Mouse (Mus musculus): ENCODE data around the gene Thra. TPM values are rescaled to one million over a fixed set of nuclear protein-coding genes. Genes with fewer than 3 reads are reported as not detected.

Gene Thra
- total and polyA plus RNA-seq, 3 experiments = 22.0 to 50.9 TPM; not detected in 1

GRCm38 (mm10) chr11:98694301-98694700 is 46.1 kb upstream of the Thra start:
- Histone ChIP-seq H3K36me3 (ENCODE audit: control insufficient read depth in 1 of 2, insufficient read depth in 2 of 2, low read length in 2 of 2) (peaks cover 0 to 26% of the 10 kb centered on the region in 2 experiments; a peak in 2 of 4 replicates), H3K4me3 (ENCODE audit: control insufficient read depth in 1 of 2, insufficient read depth in 1 of 2, low read depth in 2 of 2, low read length in 2 of 2) (no peak overlapping the region), H3K27me3 (ENCODE audit: control insufficient read depth in 1 of 2, insufficient read depth in 2 of 2, low read length in 2 of 2) (no peaks in the 10 kb centered on the region), H3K4me1 (ENCODE audit: control insufficient read depth in 1 of 2, insufficient read depth in 2 of 2, low read length in 2 of 2) (no peaks in the 10 kb centered on the region), H3K9me3 (replicated peaks; ENCODE audit: insufficient read depth, low read length) (no peaks in the 10 kb centered on the region), H3K79me2 (ENCODE audit: control insufficient read depth, insufficient read depth, low read length, poor library complexity) (no peaks in the 10 kb centered on the region), H3K9ac (ENCODE audit: control insufficient read depth, low read depth, low read length, poor library complexity, severe bottlenecking) (no peak overlapping the region), H3K27ac (ENCODE audit: control insufficient read depth, low read depth, low read length) (no peak overlapping the region)
- no peak for TF ChIP-seq ELF1 (IDR thresholded peaks at IDR 0.05; ENCODE audit: low read depth, low read length)
- no peak for TF ChIP-seq ZNF384 (IDR thresholded peaks at IDR 0.05; ENCODE audit: low read depth, low read length)
- no peak for TF ChIP-seq MYB (IDR thresholded peaks at IDR 0.05; ENCODE audit: low read depth, low read length)
- TF ChIP-seq POLR2A (IDR thresholded peaks at IDR 0.05; ENCODE audit: control insufficient read depth in 1 of 2, insufficient read depth in 1 of 2, low read depth in 1 of 2, low read length in 2 of 2, poor library complexity in 1 of 2) = 0 out of 4 replicates have a peak, but pooled peaks of 1 of the 2 experiments have one; percentile 3
- peak; percentile 16; the same call in 1 of the 2 replicates for TF ChIP-seq POLR2AphosphoS2 (IDR thresholded peaks at IDR 0.05; ENCODE audit: low read length)
- DNase-seq (ENCODE audit: low read depth, low spot score) = no peak

DNA sequence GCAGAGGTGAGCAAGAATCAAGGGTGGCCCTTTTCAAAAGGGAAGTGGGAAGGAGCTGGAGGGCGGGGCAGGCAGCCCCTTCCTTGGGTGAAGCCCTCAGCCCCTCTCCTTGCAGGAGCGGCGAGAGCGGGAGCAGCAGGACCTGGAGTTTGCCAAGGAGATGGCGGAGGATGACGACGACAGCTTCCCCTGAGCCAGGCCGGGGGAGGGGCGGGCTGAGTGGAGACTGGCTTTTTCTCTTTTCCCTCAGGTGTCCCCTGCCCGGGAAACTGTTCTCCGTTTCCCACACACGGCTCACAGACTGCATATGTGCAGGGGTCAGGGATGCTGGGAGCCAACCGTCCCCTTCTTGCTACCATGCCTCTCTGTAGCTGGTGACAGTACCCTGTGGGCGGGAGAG is 45.0 kb upstream of the Thra start:
- no peak overlapping the region for H3K9ac ChIP-seq (ENCODE audit: control insufficient read depth, low read depth, low read length, poor library complexity, severe bottlenecking)
- peaks cover 0 to 21% of the 10 kb centered on the region in 2 experiments; a peak in 2 of 4 replicates for H3K36me3 ChIP-seq (ENCODE audit: control insufficient read depth in 1 of 2, insufficient read depth in 2 of 2, low read length in 2 of 2)
- no peaks in the 10 kb centered on the region for H3K9me3 ChIP-seq (replicated peaks; ENCODE audit: insufficient read depth, low read length)
- no peak overlapping the region for H3K27ac ChIP-seq (ENCODE audit: control insufficient read depth, low read depth, low read length)
- no peak overlapping the region for H3K4me3 ChIP-seq (ENCODE audit: control insufficient read depth in 1 of 2, insufficient read depth in 1 of 2, low read depth in 2 of 2, low read length in 2 of 2)
- TF ChIP-seq TAL1 (IDR thresholded peaks at IDR 0.05; ENCODE audit: low read length) = no peak
- TF ChIP-seq CHD1 (IDR thresholded peaks at IDR 0.05; ENCODE audit: low read depth, low read length) = no peak
- no peak for TF ChIP-seq NRF1 (IDR thresholded peaks at IDR 0.05; ENCODE audit: insufficient read depth, low read depth, low read length, poor library complexity, severe bottlenecking)
- TF ChIP-seq RAD21 (IDR thresholded peaks at IDR 0.05; ENCODE audit: low read depth, low read length) = no peak
- TF ChIP-seq POLR2AphosphoS5 (IDR thresholded peaks at IDR 0.05; ENCODE audit: borderline replicate concordance, low read depth, low read length) = no peak
- TF ChIP-seq SMC3 (IDR thresholded peaks at IDR 0.05; ENCODE audit: low read depth, low read length) = no peak
- TF ChIP-seq TCF12 (IDR thresholded peaks at IDR 0.05; ENCODE audit: low read depth, low read length) = no peak
- TF ChIP-seq MYB (IDR thresholded peaks at IDR 0.05; ENCODE audit: low read depth, low read length) = no peak
- TF ChIP-seq ZMIZ1 (IDR thresholded peaks at IDR 0.05; ENCODE audit: low read depth, low read length) = no peak
- TF ChIP-seq ZNF384 (IDR thresholded peaks at IDR 0.05; ENCODE audit: low read depth, low read length) = no peak
- TF ChIP-seq CHD2 (IDR thresholded peaks at IDR 0.05; ENCODE audit: low read length) = no peak
- TF ChIP-seq USF2 (IDR thresholded peaks at IDR 0.05; ENCODE audit: borderline replicate concordance in 1 of 2, insufficient read depth in 1 of 2, low read depth in 1 of 2, low read length in 2 of 2) = no peak
- no peak for TF ChIP-seq ELF1 (IDR thresholded peaks at IDR 0.05; ENCODE audit: low read depth, low read length)
- TF ChIP-seq TBP (IDR thresholded peaks at IDR 0.05; ENCODE audit: low read depth, low read length) = no peak
- TF ChIP-seq CTCF (IDR thresholded peaks at IDR 0.05 in 2 of 3, conservative IDR thresholded peaks at IDR 0.05 in 1 of 3; ENCODE audit: control insufficient read depth in 1 of 3, insufficient read depth in 1 of 3, low read depth in 2 of 3, low read length in 3 of 3, poor library complexity in 1 of 3, severe bottlenecking in 1 of 3) = no peak
- no peak for TF ChIP-seq BHLHE40 (IDR thresholded peaks at IDR 0.05; ENCODE audit: borderline replicate concordance, low read depth, low read length)
- no peak for DNase-seq (ENCODE audit: low read depth, low spot score)
- H3K4me1 ChIP-seq (ENCODE audit: control insufficient read depth in 1 of 2, insufficient read depth in 2 of 2, low read length in 2 of 2) = no peaks in the 10 kb centered on the region
- H3K27me3 ChIP-seq (ENCODE audit: control insufficient read depth in 1 of 2, insufficient read depth in 2 of 2, low read length in 2 of 2) = no peaks in the 10 kb centered on the region
- H3K79me2 ChIP-seq (ENCODE audit: control insufficient read depth, insufficient read depth, low read length, poor library complexity) = no peaks in the 10 kb centered on the region

Measured in MEL (cell line).